Mouse (Mus musculus) MEL (cell line): ENCODE data around the gene Elf3. TPM values are rescaled to one million over a fixed set of nuclear protein-coding genes. Genes with fewer than 3 reads are reported as not detected.

ENCODE experiments used
- DNase-seq: peaks from one replicate; pipeline ENCODE4 v3.0.0; 2011; ENCODE audit warnings: low read depth, low spot score
- H3K27ac ChIP-seq: 2 replicates; pipeline ENCODE4 v1.5.1; 2012; ENCODE audit warnings: low read depth, mild to moderate bottlenecking, control low read depth, low read length, moderate library complexity; ENCODE audit not compliant: control insufficient read depth
- H3K27me3 ChIP-seq, 2 experiments: fragments of 150-350 bp in 1 of 2; sonication (generic) in 1 of 2; 2 replicates each; pipeline ENCODE4 v1.6.1; 2012; ENCODE audit warnings: low read length in 2 of 2, mild to moderate bottlenecking in 2 of 2, improper control_type of control experiment in 1 of 2, moderate library complexity in 1 of 2; ENCODE audit not compliant: insufficient read depth in 2 of 2, control insufficient read depth in 1 of 2
- H3K36me3 ChIP-seq, 2 experiments: 2 replicates each; pipeline ENCODE4 v1.6.1; 2012 to 2014; ENCODE audit warnings: low read length in 2 of 2, improper control_type of control experiment in 1 of 2, inconsistent platforms in 1 of 2, mild to moderate bottlenecking in 1 of 2; ENCODE audit not compliant: insufficient read depth in 2 of 2, control insufficient read depth in 1 of 2
- H3K4me1 ChIP-seq, 2 experiments: fragments of 150-350 bp in 1 of 2; sonication (generic) in 1 of 2; 2 replicates each; pipeline ENCODE4 v1.6.1; 2012; ENCODE audit warnings: low read length in 2 of 2, improper control_type of control experiment in 1 of 2, mild to moderate bottlenecking in 1 of 2; ENCODE audit not compliant: insufficient read depth in 2 of 2, control insufficient read depth in 1 of 2
- H3K4me3 ChIP-seq, 2 experiments: fragments of 150-350 bp in 1 of 2; sonication (generic) in 1 of 2; 2 replicates each; pipeline ENCODE4 v1.5.1; 2012; ENCODE audit warnings: low read depth in 2 of 2, low read length in 2 of 2, mild to moderate bottlenecking in 2 of 2, moderate library complexity in 2 of 2, control low read depth in 1 of 2, improper control_type of control experiment in 1 of 2; ENCODE audit not compliant: control insufficient read depth in 1 of 2, insufficient read depth in 1 of 2
- H3K79me2 ChIP-seq: 2 replicates; pipeline ENCODE4 v1.6.1; 2012; ENCODE audit warnings: mild to moderate bottlenecking, low read length, moderate library complexity; ENCODE audit not compliant: control insufficient read depth, poor library complexity, insufficient read depth
- H3K9ac ChIP-seq: 2 replicates; pipeline ENCODE4 v1.6.1; 2012; ENCODE audit warnings: low read depth, mild to moderate bottlenecking, control low read depth, low read length, moderate library complexity; ENCODE audit not compliant: control insufficient read depth, poor library complexity, severe bottlenecking
- H3K9me3 ChIP-seq: fragments of 150-350 bp; sonication (generic); replicated peaks from 2 replicates; pipeline ENCODE4 v1.6.1; 2012; ENCODE audit warnings: mild to moderate bottlenecking, low read length, improper control_type of control experiment, moderate library complexity; ENCODE audit not compliant: insufficient read depth
- CHD1 ChIP-seq: IDR thresholded peaks from 2 replicates; pipeline ENCODE4 v1.6.1; 2012; ENCODE audit warnings: low read depth, mild to moderate bottlenecking, inconsistent platforms, low read length, improper control_type of control experiment
- CHD2 ChIP-seq: IDR thresholded peaks from 2 replicates; pipeline ENCODE4 v1.6.1; 2011; ENCODE audit warnings: low read length, improper control_type of control experiment
- CTCF ChIP-seq, 3 experiments: IDR thresholded peaks in 2 of 3; conservative IDR thresholded peaks in 1 of 3; 2 replicates each; pipeline ENCODE4 v1.5.1; 2011 to 2012; ENCODE audit warnings: low read length in 3 of 3, low read depth in 2 of 3, mild to moderate bottlenecking in 2 of 3, improper control_type of control experiment in 1 of 3, inconsistent platforms in 1 of 3, mixed read lengths in 1 of 3, moderate library complexity in 1 of 3; ENCODE audit not compliant: control insufficient read depth in 1 of 3, insufficient read depth in 1 of 3, poor library complexity in 1 of 3, severe bottlenecking in 1 of 3
- E2F4 ChIP-seq: IDR thresholded peaks from 2 replicates; pipeline ENCODE4 v1.6.1; 2011; ENCODE audit warnings: low read depth, low read length, improper control_type of control experiment, borderline replicate concordance
- EP300 ChIP-seq, 2 experiments: IDR thresholded peaks; 2 replicates each; pipeline ENCODE4 v1.6.1; 2011; ENCODE audit warnings: improper control_type of control experiment in 2 of 2, low read length in 2 of 2, low read depth in 1 of 2, mild to moderate bottlenecking in 1 of 2
- ETS1 ChIP-seq: IDR thresholded peaks from 2 replicates; pipeline ENCODE4 v1.6.1; 2012; ENCODE audit warnings: low read depth, mild to moderate bottlenecking, inconsistent platforms, low read length, improper control_type of control experiment, moderate library complexity
- GABPA ChIP-seq: IDR thresholded peaks from 2 replicates; pipeline ENCODE4 v1.6.1; 2012; ENCODE audit warnings: low read depth, mild to moderate bottlenecking, inconsistent platforms, low read length, improper control_type of control experiment, moderate library complexity
- GATA1 ChIP-seq: IDR thresholded peaks from 2 replicates; pipeline ENCODE4 v1.6.1; 2011; ENCODE audit warnings: low read depth, low read length, improper control_type of control experiment
- JUND ChIP-seq: IDR thresholded peaks from 2 replicates; pipeline ENCODE4 v1.6.1; 2011; ENCODE audit warnings: low read depth, mild to moderate bottlenecking, improper control_type of control experiment, low read length
- MAFK ChIP-seq: IDR thresholded peaks from 2 replicates; pipeline ENCODE4 v1.6.1; 2011; ENCODE audit warnings: low read depth, mild to moderate bottlenecking, low read length, improper control_type of control experiment, borderline replicate concordance
- MEF2A ChIP-seq: IDR thresholded peaks from 2 replicates; pipeline ENCODE4 v1.6.1; 2014; ENCODE audit warnings: low read depth, mild to moderate bottlenecking, inconsistent platforms, low read length, improper control_type of control experiment; ENCODE audit not compliant: poor library complexity, insufficient replicate concordance, severe bottlenecking; ENCODE audit errors: extremely low read depth
- MXI1 ChIP-seq: IDR thresholded peaks from 2 replicates; pipeline ENCODE4 v1.6.1; 2011; ENCODE audit warnings: mild to moderate bottlenecking, low read depth, low read length, improper control_type of control experiment
- POLR2A ChIP-seq, 2 experiments: IDR thresholded peaks; 2 replicates each; pipeline ENCODE4 v1.6.1; 2011 to 2012; ENCODE audit warnings: low read length in 2 of 2, mild to moderate bottlenecking in 2 of 2, control low read depth in 1 of 2, improper control_type of control experiment in 1 of 2, low read depth in 1 of 2, moderate library complexity in 1 of 2; ENCODE audit not compliant: control insufficient read depth in 1 of 2, insufficient read depth in 1 of 2, poor library complexity in 1 of 2
- RAD21 ChIP-seq: IDR thresholded peaks from 2 replicates; pipeline ENCODE4 v1.6.1; 2011; ENCODE audit warnings: mild to moderate bottlenecking, low read depth, low read length, improper control_type of control experiment
- RCOR1 ChIP-seq: IDR thresholded peaks from 2 replicates; pipeline ENCODE4 v1.6.1; 2012; ENCODE audit warnings: low read depth, mild to moderate bottlenecking, inconsistent platforms, low read length, improper control_type of control experiment
- SIN3A ChIP-seq: IDR thresholded peaks from 2 replicates; pipeline ENCODE4 v1.6.1; 2012; ENCODE audit warnings: low read length, improper control_type of control experiment, inconsistent platforms
- TBP ChIP-seq: IDR thresholded peaks from 2 replicates; pipeline ENCODE4 v1.8.0; 2011; ENCODE audit warnings: low read depth, low read length, improper control_type of control experiment
- TCF12 ChIP-seq: IDR thresholded peaks from 2 replicates; pipeline ENCODE4 v1.6.1; 2014; ENCODE audit warnings: low read depth, mild to moderate bottlenecking, inconsistent platforms, low read length, improper control_type of control experiment, moderate library complexity
- UBTF ChIP-seq: IDR thresholded peaks from 2 replicates; pipeline ENCODE4 v1.6.1; 2012; ENCODE audit warnings: low read depth, mild to moderate bottlenecking, inconsistent platforms, low read length, improper control_type of control experiment, moderate library complexity, borderline replicate concordance; ENCODE audit not compliant: insufficient read depth
- USF2 ChIP-seq, 2 experiments: IDR thresholded peaks; 2 replicates each; pipeline ENCODE4 v1.6.1; 2011 to 2012; ENCODE audit warnings: improper control_type of control experiment in 2 of 2, low read length in 2 of 2, borderline replicate concordance in 1 of 2, inconsistent platforms in 1 of 2, low read depth in 1 of 2, mild to moderate bottlenecking in 1 of 2; ENCODE audit not compliant: insufficient read depth in 1 of 2
- ZKSCAN1 ChIP-seq: IDR thresholded peaks from 2 replicates; pipeline ENCODE4 v1.6.1; 2012; ENCODE audit warnings: low read depth, mild to moderate bottlenecking, inconsistent platforms, low read length, improper control_type of control experiment, moderate library complexity
- ZMIZ1 ChIP-seq: IDR thresholded peaks from 2 replicates; pipeline ENCODE4 v1.6.1; 2012; ENCODE audit warnings: low read depth, mild to moderate bottlenecking, inconsistent platforms, low read length, improper control_type of control experiment, moderate library complexity
- polyA plus RNA-seq, 2 experiments: library from polyadenylated mRNA; stranded (reverse) in 1 of 2; unstranded in 1 of 2; fragments of >175 nt in 1 of 2; fragments of >200 nt in 1 of 2; gene quantifications; 2 replicates each; pipeline versions ENCODE4 v1.2.1 to v1.2.4; 2012; ENCODE audit warnings: low replicate concordance in 2 of 2, low read depth in 1 of 2; ENCODE audit not compliant: insufficient read length in 2 of 2, insufficient read depth in 1 of 2, missing spikeins in 1 of 2
- total RNA-seq: library from RNA; depleted of rRNA; stranded (reverse); fragments of 300-350 nt; gene quantifications from 2 replicates; pipeline ENCODE4 v1.2.3, GENCODE M21; 2012

Gene Elf3
- total and polyA plus RNA-seq, 3 experiments = not detected

DNA sequence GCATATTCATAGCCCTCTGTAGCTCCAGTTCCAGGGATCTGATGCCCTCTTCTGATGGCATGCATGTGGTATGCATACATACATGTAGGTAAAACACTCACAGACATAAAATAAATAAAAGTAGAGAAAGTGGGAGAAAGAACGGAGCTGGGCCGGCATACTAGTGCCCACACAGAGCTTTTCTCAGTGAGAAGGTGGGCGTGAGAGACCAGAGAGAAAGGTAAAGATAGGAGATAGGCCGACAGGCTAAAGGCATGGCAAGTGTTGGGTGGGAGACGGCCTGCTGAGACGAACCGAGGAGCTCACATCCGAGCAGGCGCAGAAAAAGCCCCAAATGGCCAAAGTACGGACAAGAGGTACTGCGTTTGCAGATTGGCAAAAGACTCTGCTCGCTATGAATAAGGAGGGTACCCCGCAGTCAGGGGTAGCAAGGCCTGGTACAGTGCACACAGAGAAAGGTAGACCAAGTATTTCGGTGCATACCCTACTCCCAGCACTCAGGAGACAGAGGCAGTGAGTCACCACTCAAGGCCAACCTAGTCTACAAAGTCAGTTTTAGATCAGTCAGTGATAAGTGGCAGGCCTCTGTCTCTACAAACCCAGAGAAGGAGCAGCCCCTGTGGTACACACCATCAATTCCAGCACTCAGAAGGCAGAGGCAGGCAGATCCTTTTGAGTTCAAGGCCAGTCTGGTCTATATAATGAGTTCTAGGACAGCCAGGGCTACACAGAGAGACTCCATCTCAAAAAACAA, 51.6 kb downstream of the Elf3 start:
- Histone ChIP-seq H3K9ac (no peak overlapping the region), H3K4me1 (peaks cover 7 to 33% of the 10 kb centered on the region in 2 experiments), H3K9me3 (no peaks in the 10 kb centered on the region), H3K27ac (no peak overlapping the region), H3K36me3 (peaks cover 0 to 10% of the 10 kb centered on the region in 2 experiments; a peak in 2 of 4 replicates), H3K4me3 (no peak overlapping the region), H3K27me3 (no peaks in the 10 kb centered on the region), H3K79me2 (no peaks in the 10 kb centered on the region)
- DNase-seq = peak; percentile 25
- TF ChIP-seq POLR2A (IDR thresholded peaks at IDR 0.05; ENCODE audit: control insufficient read depth in 1 of 2, insufficient read depth in 1 of 2, low read depth in 1 of 2, low read length in 2 of 2, poor library complexity in 1 of 2) (no peak), ZKSCAN1 (no peak), TCF12 (no peak), TBP (no peak), MAFK (no peak), MEF2A (no peak), EP300 (IDR thresholded peaks at IDR 0.05; ENCODE audit: low read depth in 1 of 2, low read length in 2 of 2) (no peak), E2F4 (no peak), GATA1 (no peak), CHD2 (no peak), UBTF (no peak)

GRCm38 (mm10) chr1:135205257-135205656, 53.1 kb downstream of the Elf3 start:
- Histone ChIP-seq H3K9ac (peak overlapping the region; percentile 50), H3K79me2 (no peaks in the 10 kb centered on the region), H3K4me1 (peaks cover 7 to 33% of the 10 kb centered on the region in 2 experiments), H3K36me3 (peaks cover 0 to 10% of the 10 kb centered on the region in 2 experiments; a peak in 2 of 4 replicates), H3K27me3 (no peaks in the 10 kb centered on the region), H3K9me3 (no peaks in the 10 kb centered on the region), H3K4me3 (peak overlapping the region; percentile 23 to 36), H3K27ac (peak overlapping the region; percentile 79)
- no peak for DNase-seq
- TF ChIP-seq SIN3A = no peak
- no peak for TF ChIP-seq USF2 (IDR thresholded peaks at IDR 0.05; ENCODE audit: borderline replicate concordance in 1 of 2, insufficient read depth in 1 of 2, low read depth in 1 of 2, low read length in 2 of 2)
- TF ChIP-seq MEF2A = no peak
- no peak for TF ChIP-seq RAD21
- TF ChIP-seq GABPA = no peak
- TF ChIP-seq ZMIZ1 = no peak
- no peak for TF ChIP-seq CHD1
- TF ChIP-seq JUND = no peak
- no peak for TF ChIP-seq TBP
- no peak for TF ChIP-seq ETS1
- TF ChIP-seq UBTF = no peak
- TF ChIP-seq CTCF (IDR thresholded peaks at IDR 0.05 in 2 of 3, conservative IDR thresholded peaks at IDR 0.05 in 1 of 3; ENCODE audit: control insufficient read depth in 1 of 3, insufficient read depth in 1 of 3, low read depth in 2 of 3, low read length in 3 of 3, poor library complexity in 1 of 3, severe bottlenecking in 1 of 3) = no peak
- no peak for TF ChIP-seq MXI1
- no peak for TF ChIP-seq MAFK
- TF ChIP-seq RCOR1 = no peak
- no peak for TF ChIP-seq CHD2
